Mouse (Mus musculus) embryonic facial prominence, embryonic 11.5 days (tissue): Measurements from ENCODE around the gene Spata45. TPM values are rescaled to one million over a fixed set of nuclear protein-coding genes. Genes with fewer than 3 reads are reported as not detected.

Experiments used
- ATAC-seq: fragments of 200-750 bp; cut with Nextera tagmentation; replicated peaks from 2 replicates; pipeline ENCODE4 v1.8.0; 2017; ENCODE audit warnings: low read depth; ENCODE audit not compliant: insufficient number of reproducible peaks, low FRiP score, low TSS enrichment
- DNase-seq: peaks from one replicate; pipeline ENCODE4 v3.0.0-alpha.2; 2015; ENCODE audit warnings: low spot score
- H3K27ac ChIP-seq: fragments of 300-500 bp; sonication (generic); replicated peaks from 2 replicates; pipeline ENCODE4 v1.5.1; 2014; ENCODE audit warnings: mild to moderate bottlenecking, low read depth, low read length, control low read depth
- H3K27me3 ChIP-seq: fragments of 300-500 bp; sonication (generic); 2 replicates; pipeline ENCODE4 v1.6.1; 2014; ENCODE audit warnings: mild to moderate bottlenecking, low read length, moderate library complexity, mixed read lengths; ENCODE audit not compliant: control insufficient read depth, insufficient read depth
- H3K36me3 ChIP-seq: fragments of 300-500 bp; sonication (generic); replicated peaks from 2 replicates; pipeline ENCODE4 v1.6.1; 2014; ENCODE audit warnings: low read depth, mild to moderate bottlenecking, low read length, moderate library complexity, mixed read lengths; ENCODE audit not compliant: control insufficient read depth, insufficient read depth
- H3K4me1 ChIP-seq: fragments of 300-500 bp; sonication (generic); 2 replicates; pipeline ENCODE4 v1.6.1; 2014; ENCODE audit warnings: low read length, mixed read lengths; ENCODE audit not compliant: control insufficient read depth, insufficient read depth
- H3K4me2 ChIP-seq: fragments of 300-500 bp; sonication (generic); 2 replicates; pipeline ENCODE4 v1.6.1; 2014; ENCODE audit warnings: low read depth, mild to moderate bottlenecking, control low read depth, low read length, moderate library complexity
- H3K4me3 ChIP-seq: fragments of 300-500 bp; sonication (generic); 2 replicates; pipeline ENCODE4 v1.5.1; 2014; ENCODE audit warnings: low read depth, low read length, control low read depth
- H3K9ac ChIP-seq: fragments of 300-500 bp; sonication (generic); replicated peaks from 2 replicates; pipeline ENCODE4 v1.6.1; 2014; ENCODE audit warnings: mild to moderate bottlenecking, control low read depth, low read length
- H3K9me3 ChIP-seq: fragments of 300-500 bp; sonication (generic); replicated peaks from 2 replicates; pipeline ENCODE4 v1.6.1; 2016; ENCODE audit warnings: mild to moderate bottlenecking, low read length, inconsistent platforms, mixed read lengths; ENCODE audit not compliant: control insufficient read depth
- WGBS: fragments of 180-500 bp; shearing (Covaris S2); extraction: QIAGEN DNeasy Blood & Tissue Kit; methylation state at CpG from one replicate; pipeline ENCODE4 v1.1.7; 2014; 5-methylcytosine and 5-hydroxymethylcytosine counted together
- polyA plus RNA-seq: library from polyadenylated mRNA; unstranded; fragments of >200 nt; fragmentation: Nextera tagmentation; extraction: Ambion mirVana; gene quantifications from 2 replicates; pipeline ENCODE4 v1.2.1, GENCODE M21; 2014

The Spata45 gene
- polyA plus RNA-seq, 1 experiment from 2014 or later = not detected

- Histone ChIP-seq H3K27me3 (no peaks in the 10 kb centered on the region), H3K9me3 (no peaks in the 10 kb centered on the region), H3K36me3 (no peaks in the 10 kb centered on the region), H3K9ac (no peak overlapping the region), H3K4me2 (no peak overlapping the region), H3K4me3 (no peak overlapping the region), H3K4me1 (no peaks in the 10 kb centered on the region), H3K27ac (no peak overlapping the region)
- ATAC-seq = no peak
- DNase-seq = no peak
- 90% methylated on average over 5 of the region's 5 CpGs for WGBS
Observed at GRCm38 (mm10) chr1:191087955-191088354, 51.5 kb downstream of the Spata45 start.

DNA sequence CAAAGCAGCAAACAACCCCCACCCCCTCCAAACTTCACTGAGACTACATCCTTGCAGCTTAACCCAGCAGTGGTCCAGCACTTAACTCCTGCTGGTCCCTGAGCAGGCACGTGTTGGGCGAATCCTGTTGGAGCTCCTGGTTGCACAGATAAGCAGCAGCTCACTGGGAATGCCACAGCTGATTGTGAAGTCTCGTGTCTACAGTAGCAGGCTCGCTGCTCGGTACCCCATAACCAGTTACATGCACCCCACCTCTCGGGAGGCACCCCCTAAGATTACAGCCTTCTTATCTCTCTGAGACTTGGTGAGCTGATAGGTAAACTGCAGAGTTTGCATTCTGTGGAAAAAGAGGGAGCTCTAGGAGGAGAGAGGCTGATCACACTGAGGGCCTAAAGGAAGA is 52.9 kb downstream of the Spata45 start:
- H3K9ac ChIP-seq = no peak overlapping the region
- H3K9me3 ChIP-seq = no peaks in the 10 kb centered on the region
- H3K27me3 ChIP-seq = no peaks in the 10 kb centered on the region
- no peak overlapping the region for H3K4me3 ChIP-seq
- H3K4me1 ChIP-seq = no peaks in the 10 kb centered on the region
- H3K36me3 ChIP-seq = no peaks in the 10 kb centered on the region
- WGBS = 73% methylated on average over 6 of the region's 6 CpGs
- DNase-seq = no peak
- H3K4me2 ChIP-seq = no peak overlapping the region
- no peak for ATAC-seq
- H3K27ac ChIP-seq = no peak overlapping the region

- no peak for DNase-seq
- H3K9me3 ChIP-seq = no peaks in the 10 kb centered on the region
- 75% methylated on average over 8 of the region's 8 CpGs for WGBS
- H3K4me2 ChIP-seq = no peak overlapping the region
- no peaks in the 10 kb centered on the region for H3K27me3 ChIP-seq
- no peak for ATAC-seq
- H3K4me1 ChIP-seq = no peaks in the 10 kb centered on the region
- H3K27ac ChIP-seq = no peak overlapping the region
- no peaks in the 10 kb centered on the region for H3K36me3 ChIP-seq
- no peak overlapping the region for H3K9ac ChIP-seq
- no peak overlapping the region for H3K4me3 ChIP-seq
Observed at GRCm38 (mm10) chr1:191092050-191092449, 55.6 kb downstream of the Spata45 start.

Other genes with a start within 250 kb of the Spata45 start
- gene Rps6kc1, start 124.9 kb upstream of the Spata45 start, polyA plus RNA-seq = 15.0 and 17.6 TPM in 2 replicates
- 53.6 and 57.7 TPM in 2 replicates for gene Angel2, start 111.5 kb upstream of the Spata45 start, polyA plus RNA-seq
- gene Vash2, start 57.3 kb upstream of the Spata45 start, polyA plus RNA-seq = 80.6 and 88.3 TPM in 2 replicates
- gene Flvcr1, start 10.5 kb upstream of the Spata45 start, polyA plus RNA-seq = 10.0 and 10.5 TPM in 2 replicates
- gene Tatdn3, start 26.3 kb downstream of the Spata45 start, polyA plus RNA-seq = 11.9 and 12.0 TPM in 2 replicates
- 23.4 and 25.1 TPM in 2 replicates for gene Nsl1, start 26.4 kb downstream of the Spata45 start, polyA plus RNA-seq
- 9.8 and 11.9 TPM in 2 replicates for gene Batf3, start 61.2 kb downstream of the Spata45 start, polyA plus RNA-seq
- not detected in 2 replicates for gene Fam71a, start 128.2 kb downstream of the Spata45 start, polyA plus RNA-seq
- gene Atf3, start 181.4 kb downstream of the Spata45 start, polyA plus RNA-seq = 2.1 and 2.4 TPM in 2 replicates